Mouse (Mus musculus) ES-Bruce4 (cell line): ENCODE data around the gene Dcaf6. TPM values are rescaled to one million over a fixed set of nuclear protein-coding genes. Genes with fewer than 3 reads are reported as not detected.

Experiments
- H3K27ac ChIP-seq: 2 replicates; pipeline ENCODE4 v1.5.1; 2012; ENCODE audit warnings: low read length, inconsistent platforms; ENCODE audit not compliant: insufficient read depth
- H3K27me3 ChIP-seq: 2 replicates; pipeline ENCODE4 v1.6.1; 2012; ENCODE audit warnings: mild to moderate bottlenecking, low read length, inconsistent platforms; ENCODE audit not compliant: control insufficient read depth, poor library complexity, insufficient read depth, severe bottlenecking
- H3K36me3 ChIP-seq: 2 replicates; pipeline ENCODE4 v1.6.1; 2012; ENCODE audit warnings: inconsistent platforms, mild to moderate bottlenecking, low read length, moderate library complexity; ENCODE audit not compliant: control insufficient read depth, poor library complexity, insufficient read depth, severe bottlenecking
- H3K4me1 ChIP-seq: one replicate; pipeline ENCODE4 v1.8.1; 2011; ENCODE audit warnings: low read length; ENCODE audit not compliant: control insufficient read depth, insufficient read depth
- H3K4me3 ChIP-seq: 2 replicates; pipeline ENCODE4 v1.5.1; 2011; ENCODE audit warnings: low read depth, mild to moderate bottlenecking, low read length
- H3K9ac ChIP-seq: 2 replicates; pipeline ENCODE4 v1.6.1; 2012; ENCODE audit warnings: low read depth, mild to moderate bottlenecking, inconsistent platforms; ENCODE audit not compliant: poor library complexity, severe bottlenecking
- H3K9me3 ChIP-seq: replicated peaks from 2 replicates; pipeline ENCODE4 v1.6.1; 2012; ENCODE audit warnings: mild to moderate bottlenecking, low read length, inconsistent platforms; ENCODE audit not compliant: control insufficient read depth, poor library complexity, insufficient read depth, severe bottlenecking
- CTCF ChIP-seq: IDR thresholded peaks from one replicate; pipeline ENCODE4 v1.8.1; 2011; ENCODE audit warnings: low read depth, low read length
- EP300 ChIP-seq: IDR thresholded peaks from 2 replicates; pipeline ENCODE4 v1.6.1; 2011; ENCODE audit warnings: low read depth, low read length; ENCODE audit not compliant: insufficient read depth
- POLR2A ChIP-seq: IDR thresholded peaks from one replicate; pipeline ENCODE4 v1.8.1; 2011; ENCODE audit warnings: low read length; ENCODE audit not compliant: insufficient read depth
- polyA plus RNA-seq: library from polyadenylated mRNA; stranded (reverse); fragments of >200 nt; gene quantifications from 2 replicates; pipeline ENCODE4 v1.2.4, GENCODE M21; 2011; ENCODE audit warnings: low read depth; ENCODE audit not compliant: missing spikeins, insufficient read depth, insufficient read length

Dcaf6 gene
- polyA plus RNA-seq, 1 experiment = 17.6 TPM

GRCm38 (mm10) chr1:165322934-165323333 is 137.3 kb downstream of the Dcaf6 start:
- H3K27ac ChIP-seq = no peak overlapping the region
- no peak overlapping the region for H3K4me3 ChIP-seq
- H3K9ac ChIP-seq = no peak overlapping the region
- no peaks in the 10 kb centered on the region for H3K9me3 ChIP-seq
- H3K36me3 ChIP-seq = no peaks in the 10 kb centered on the region
- H3K4me1 ChIP-seq = no peaks in the 10 kb centered on the region
- no peaks in the 10 kb centered on the region for H3K27me3 ChIP-seq
- TF ChIP-seq CTCF (no peak), POLR2A (no peak), EP300 (no peak)

GRCm38 (mm10) chr1:165321891-165322290 is 138.4 kb downstream of the Dcaf6 start:
- TF ChIP-seq EP300 = no peak
- TF ChIP-seq POLR2A = no peak
- TF ChIP-seq CTCF = no peak
- H3K9me3 ChIP-seq = no peaks in the 10 kb centered on the region
- no peaks in the 10 kb centered on the region for H3K36me3 ChIP-seq
- no peak overlapping the region for H3K4me3 ChIP-seq
- H3K27me3 ChIP-seq = no peaks in the 10 kb centered on the region
- H3K9ac ChIP-seq = no peak overlapping the region
- H3K27ac ChIP-seq = no peak overlapping the region
- no peaks in the 10 kb centered on the region for H3K4me1 ChIP-seq

- Histone ChIP-seq H3K9ac (no peak overlapping the region), H3K4me3 (no peak overlapping the region), H3K36me3 (no peaks in the 10 kb centered on the region), H3K27me3 (no peaks in the 10 kb centered on the region), H3K9me3 (no peaks in the 10 kb centered on the region), H3K4me1 (no peaks in the 10 kb centered on the region), H3K27ac (no peak overlapping the region)
- TF ChIP-seq CTCF (no peak), POLR2A (no peak), EP300 (no peak)
These were observed 138.8 kb downstream of the Dcaf6 start for GRCm38 (mm10) chr1:165321393-165321861.

GRCm38 (mm10) chr1:165320141-165320934 is 139.9 kb downstream of the Dcaf6 start:
- Histone ChIP-seq H3K9me3 (no peaks in the 10 kb centered on the region), H3K4me3 (0 out of 2 replicates have a peak overlapping the region, but pooled peaks have one; percentile 8), H3K4me1 (peaks cover 1% of the 10 kb centered on the region), H3K27me3 (no peaks in the 10 kb centered on the region), H3K9ac (no peak overlapping the region), H3K36me3 (no peaks in the 10 kb centered on the region), H3K27ac (no peak overlapping the region)
- TF ChIP-seq POLR2A = no peak
- peak; percentile 98 for TF ChIP-seq CTCF
- no peak for TF ChIP-seq EP300

- Histone ChIP-seq H3K9me3 (no peaks in the 10 kb centered on the region), H3K4me1 (peaks cover 3% of the 10 kb centered on the region), H3K9ac (no peak overlapping the region), H3K4me3 (no peak overlapping the region), H3K27me3 (no peaks in the 10 kb centered on the region), H3K27ac (no peak overlapping the region), H3K36me3 (no peaks in the 10 kb centered on the region)
- TF ChIP-seq EP300 (no peak), CTCF (no peak), POLR2A (no peak)
These were observed 143.9 kb downstream of the Dcaf6 start for GRCm38 (mm10) chr1:165316361-165316760.

GRCm38 (mm10) chr1:165308180-165308579 is 152.1 kb downstream of the Dcaf6 start:
- H3K27me3 ChIP-seq = no peaks in the 10 kb centered on the region
- no peaks in the 10 kb centered on the region for H3K4me1 ChIP-seq
- no peak overlapping the region for H3K27ac ChIP-seq
- no peak for TF ChIP-seq CTCF
- TF ChIP-seq EP300 = no peak
- TF ChIP-seq POLR2A = no peak
- H3K9ac ChIP-seq = no peak overlapping the region
- no peaks in the 10 kb centered on the region for H3K9me3 ChIP-seq
- H3K36me3 ChIP-seq = no peaks in the 10 kb centered on the region
- H3K4me3 ChIP-seq = no peak overlapping the region
